13 mouse cellular contexts compared by ENCODE assay signal in the genomic region with DNA sequence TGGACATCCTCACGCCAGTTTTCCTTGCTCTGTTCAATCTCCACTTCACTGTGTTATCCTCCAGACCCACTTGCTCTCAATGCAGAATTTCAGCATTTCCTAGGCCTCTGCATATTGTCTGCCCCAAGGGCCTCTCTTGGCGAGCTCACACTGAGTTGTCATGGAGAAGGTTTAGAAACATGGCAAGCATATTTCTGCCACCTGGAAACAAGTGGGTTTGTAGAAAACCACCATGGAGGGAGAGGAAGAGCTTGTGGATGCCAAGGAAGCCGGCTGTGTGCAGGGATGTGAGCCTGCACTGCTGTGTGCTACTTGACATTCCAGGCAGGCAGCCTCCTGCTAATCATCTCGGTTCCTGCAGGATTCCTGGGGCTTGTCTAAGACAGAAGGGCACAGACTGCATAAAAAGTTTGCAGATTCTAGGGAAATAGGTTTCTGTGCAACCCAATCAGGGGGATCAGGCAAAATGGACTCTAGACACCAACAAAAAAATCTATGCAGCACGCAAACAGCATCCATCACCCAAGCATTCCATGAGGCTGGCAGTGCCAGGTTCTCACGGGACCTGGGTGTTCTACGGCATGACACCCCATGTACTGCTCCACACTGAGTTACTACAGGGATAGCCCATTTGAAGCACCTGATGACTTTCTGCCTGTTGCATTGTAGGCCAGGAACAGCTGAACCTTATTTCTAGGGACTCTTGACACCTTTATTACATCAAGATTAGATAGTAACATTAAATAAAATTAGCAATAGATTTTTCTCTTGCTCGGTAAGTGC. TPM values are rescaled to one million over a fixed set of nuclear protein-coding genes. Genes with fewer than 3 reads are reported as not detected.
DNase-seq lines count a peak whose midpoint lies in the region; ATAC-seq and TF ChIP-seq lines count a peak whose summit lies in the region.
"Had no signal": no experiment of that assay in that cellular context is flagged by ENCODE, and none has a peak within 500 bp of the region (broad histone marks: within the 10 kb centered on the region; RNA-seq: fewer than 3 reads in every experiment).

No protein-coding gene starts in this region.

- ATAC-seq in heart, embryonic 13.5 days (ENCODE audit: extremely low read depth, insufficient number of reproducible peaks, low FRiP score, low TSS enrichment): no peak
- ATAC-seq in heart, embryonic 12.5 days (ENCODE audit: insufficient number of reproducible peaks, low FRiP score): no peak
- ATAC-seq in hindbrain, embryonic 12.5 days (ENCODE audit: low FRiP score): no peak
- ATAC-seq in midbrain, embryonic 14.5 days (ENCODE audit: low FRiP score, low TSS enrichment): peak; percentile 50; the same call in 1 of the 2 replicates
- no peak for ATAC-seq in lung, postnatal 0 days
- ATAC-seq in megakaryocyte-erythroid progenitor cell, adult 5-6 weeks (replicated peaks; ENCODE audit: low FRiP score, low TSS enrichment, poor library complexity, severe bottlenecking): no peak
- ATAC-seq: liver, embryonic 12.5 days had no signal

- H3K9me3 ChIP-seq in heart, embryonic 13.5 days: no peaks in the 10 kb centered on the region
- no peaks in the 10 kb centered on the region for H3K9me3 ChIP-seq in heart, embryonic 12.5 days (replicated peaks)
- H3K9me3 ChIP-seq in hindbrain, embryonic 12.5 days (replicated peaks): no peaks in the 10 kb centered on the region
- H3K9me3 ChIP-seq in midbrain, embryonic 14.5 days (ENCODE audit: control insufficient read depth, low read length): no peaks in the 10 kb centered on the region
- H3K9me3 ChIP-seq in lung, postnatal 0 days (ENCODE audit: low read length): no peaks in the 10 kb centered on the region
- H3K9me3 ChIP-seq: liver, embryonic 12.5 days; stomach, embryonic 15.5 days had no signal

- peak; percentile 62 for DNase-seq in brain, adult 2 months (ENCODE audit: low read depth, low spot score)
- peak; percentile 73 for DNase-seq in midbrain, embryonic 14.5 days
- no peak for DNase-seq in lung, postnatal 0 days (ENCODE audit: low spot score)
- DNase-seq in gastrocnemius, postnatal 10 days: no peak
- DNase-seq: cerebellum, adult 11-12 months; kidney, postnatal 10 days had no signal

- no peak overlapping the region for H3K4me2 ChIP-seq in heart, embryonic 13.5 days
- no peak overlapping the region for H3K4me2 ChIP-seq in heart, embryonic 12.5 days
- no peak overlapping the region for H3K4me2 ChIP-seq in hindbrain, embryonic 12.5 days (replicated peaks)
- no peak overlapping the region for H3K4me2 ChIP-seq in midbrain, embryonic 14.5 days (ENCODE audit: low read length)
- no peak overlapping the region for H3K4me2 ChIP-seq in lung, postnatal 0 days (replicated peaks; ENCODE audit: low read depth, low read length)
- H3K4me2 ChIP-seq: liver, embryonic 12.5 days; stomach, embryonic 15.5 days had no signal

- no peak overlapping the region for H3K9ac ChIP-seq in heart, embryonic 13.5 days
- H3K9ac ChIP-seq in heart, embryonic 12.5 days: no peak overlapping the region
- 0 out of 2 replicates have a peak overlapping the region, but pooled peaks have one; percentile 8 for H3K9ac ChIP-seq in hindbrain, embryonic 12.5 days
- peak overlapping the region; percentile 9; the same call in 1 of the 2 replicates for H3K9ac ChIP-seq in midbrain, embryonic 14.5 days (replicated peaks; ENCODE audit: low read length)
- no peak overlapping the region for H3K9ac ChIP-seq in lung, postnatal 0 days (replicated peaks; ENCODE audit: low read depth)
- H3K9ac ChIP-seq: liver, embryonic 12.5 days; stomach, embryonic 15.5 days had no signal

- no peaks in the 10 kb centered on the region for H3K36me3 ChIP-seq in heart, embryonic 13.5 days
- no peaks in the 10 kb centered on the region for H3K36me3 ChIP-seq in heart, embryonic 12.5 days
- no peaks in the 10 kb centered on the region for H3K36me3 ChIP-seq in hindbrain, embryonic 12.5 days
- no peaks in the 10 kb centered on the region for H3K36me3 ChIP-seq in midbrain, embryonic 14.5 days (ENCODE audit: control insufficient read depth, insufficient read depth, low read length)
- no peaks in the 10 kb centered on the region for H3K36me3 ChIP-seq in lung, postnatal 0 days (ENCODE audit: insufficient read depth, low read length)
- H3K36me3 ChIP-seq: liver, embryonic 12.5 days; stomach, embryonic 15.5 days had no signal

- H3K27me3 ChIP-seq in heart, embryonic 13.5 days (replicated peaks): peaks cover 65% of the 10 kb centered on the region
- H3K27me3 ChIP-seq in heart, embryonic 12.5 days (replicated peaks): peaks cover 51% of the 10 kb centered on the region
- no peaks in the 10 kb centered on the region for H3K27me3 ChIP-seq in hindbrain, embryonic 12.5 days
- no peaks in the 10 kb centered on the region for H3K27me3 ChIP-seq in midbrain, embryonic 14.5 days (ENCODE audit: control insufficient read depth, insufficient read depth, low read length)
- H3K27me3 ChIP-seq in lung, postnatal 0 days (replicated peaks; ENCODE audit: insufficient read depth, low read length): no peaks in the 10 kb centered on the region
- H3K27me3 ChIP-seq: stomach, embryonic 15.5 days had no signal

- H3K4me1 ChIP-seq in heart, embryonic 13.5 days: peaks cover 8% of the 10 kb centered on the region; the same call in 1 of the 2 replicates
- peaks cover 11% of the 10 kb centered on the region for H3K4me1 ChIP-seq in heart, embryonic 12.5 days (replicated peaks)
- peaks cover 10% of the 10 kb centered on the region; the same call in 1 of the 2 replicates for H3K4me1 ChIP-seq in hindbrain, embryonic 12.5 days
- H3K4me1 ChIP-seq in midbrain, embryonic 14.5 days (ENCODE audit: control insufficient read depth, insufficient read depth, low read length): peaks cover 13% of the 10 kb centered on the region; the same call in 1 of the 2 replicates
- no peaks in the 10 kb centered on the region for H3K4me1 ChIP-seq in lung, postnatal 0 days (ENCODE audit: insufficient read depth, low read depth, low read length)
- H3K4me1 ChIP-seq: liver, embryonic 12.5 days; stomach, embryonic 15.5 days had no signal

- no peak for TF ChIP-seq CTCF in lung, postnatal 0 days (IDR thresholded peaks at IDR 0.05)

- no peak overlapping the region for H3K4me3 ChIP-seq in heart, embryonic 13.5 days
- no peak overlapping the region for H3K4me3 ChIP-seq in heart, embryonic 12.5 days
- no peak overlapping the region for H3K4me3 ChIP-seq in hindbrain, embryonic 12.5 days
- no peak overlapping the region for H3K4me3 ChIP-seq in midbrain, embryonic 14.5 days (replicated peaks; ENCODE audit: low read depth, low read length)
- no peak overlapping the region for H3K4me3 ChIP-seq in lung, postnatal 0 days (ENCODE audit: low read depth, low read length)
- H3K4me3 ChIP-seq: erythroblast, embryonic 14.5 days; liver, embryonic 12.5 days; stomach, embryonic 15.5 days had no signal

- 46% methylated on average over 8 of the region's 8 CpGs for WGBS in heart, embryonic 13.5 days
- WGBS in heart, embryonic 12.5 days: 44% methylated on average over 8 of the region's 8 CpGs
- WGBS in hindbrain, embryonic 12.5 days: 55% methylated on average over 8 of the region's 8 CpGs
- 43% methylated on average over 8 of the region's 8 CpGs for WGBS in midbrain, embryonic 14.5 days
- 54% methylated on average over 8 of the region's 8 CpGs for WGBS in lung, postnatal 0 days

- H3K27ac ChIP-seq in heart, embryonic 13.5 days (replicated peaks): 0 out of 2 replicates have a peak overlapping the region, but pooled peaks have one; percentile 3
- H3K27ac ChIP-seq in heart, embryonic 12.5 days (ENCODE audit: poor library complexity, severe bottlenecking): no peak overlapping the region
- peak overlapping the region; percentile 57 for H3K27ac ChIP-seq in hindbrain, embryonic 12.5 days
- H3K27ac ChIP-seq in midbrain, embryonic 14.5 days (replicated peaks; ENCODE audit: low read depth, low read length): peak overlapping the region; percentile 66
- no peak overlapping the region for H3K27ac ChIP-seq in lung, postnatal 0 days (ENCODE audit: low read length)
- H3K27ac ChIP-seq: liver, embryonic 12.5 days; stomach, embryonic 15.5 days had no signal

- TF ChIP-seq EP300 in lung, postnatal 0 days (IDR thresholded peaks at IDR 0.05): no peak

RNA-seq across cellular contexts. Expression of a gene that starts 14.3 kb away (rescaled TPM):
- 0.03 TPM in 1 of 2 replicates, not detected in the other for polyA plus RNA-seq in heart, embryonic 13.5 days (2015; fragmentation: Nextera tagmentation; extraction: Ambion mirVana)
- 0.03 TPM in 1 of 2 replicates, not detected in the other for polyA plus RNA-seq in heart, embryonic 12.5 days (2016; fragmentation: Nextera tagmentation; extraction: Ambion mirVana)
- polyA plus RNA-seq in hindbrain, embryonic 12.5 days (2016; fragmentation: Nextera tagmentation; extraction: Ambion mirVana): 5.9 and 6.7 TPM in 2 replicates
- polyA plus RNA-seq in midbrain, embryonic 14.5 days (2014; fragmentation: Nextera tagmentation; extraction: Ambion mirVana): 8.5 and 8.8 TPM in 2 replicates
- 0.02 TPM in 1 of 2 replicates, not detected in the other for polyA plus RNA-seq in lung, postnatal 0 days (2015; fragmentation: Nextera tagmentation; extraction: Ambion mirVana)
- total RNA-seq in gastrocnemius, postnatal 10 days (2021): under 1 TPM; 0.07 to 0.09 TPM
- total RNA-seq in megakaryocyte-erythroid progenitor cell, adult 5-6 weeks (2014; fragmentation: Nextera tagmentation): not detected in 2 replicates
- not detected in 2 replicates for total RNA-seq in megakaryocyte-erythroid progenitor cell, adult 5-6 weeks (2017)
- polyA plus RNA-seq: erythroblast, embryonic 14.5 days; liver, embryonic 12.5 days had no signal

RNA-seq across cellular contexts. Expression of a gene that starts 44.1 kb away (rescaled TPM):
- 13.6 and 14.3 TPM in 2 replicates for polyA plus RNA-seq in heart, embryonic 13.5 days (2015; fragmentation: Nextera tagmentation; extraction: Ambion mirVana)
- polyA plus RNA-seq in heart, embryonic 12.5 days (2016; fragmentation: Nextera tagmentation; extraction: Ambion mirVana): 22.4 and 22.7 TPM in 2 replicates
- polyA plus RNA-seq in hindbrain, embryonic 12.5 days (2016; fragmentation: Nextera tagmentation; extraction: Ambion mirVana): 18.8 and 19.3 TPM in 2 replicates
- polyA plus RNA-seq in midbrain, embryonic 14.5 days (2014; fragmentation: Nextera tagmentation; extraction: Ambion mirVana): 8.8 and 14.3 TPM in 2 replicates
- 26.5 and 34.9 TPM in 2 replicates for polyA plus RNA-seq in lung, postnatal 0 days (2015; fragmentation: Nextera tagmentation; extraction: Ambion mirVana)
- total RNA-seq in gastrocnemius, postnatal 10 days (2021): 10 to 100 TPM; 28.6 to 29.2 TPM
- total RNA-seq in megakaryocyte-erythroid progenitor cell, adult 5-6 weeks (2014; fragmentation: Nextera tagmentation): 26.0 and 27.0 TPM in 2 replicates
- total RNA-seq in megakaryocyte-erythroid progenitor cell, adult 5-6 weeks (2017): 17.3 and 26.4 TPM in 2 replicates

RNA-seq across cellular contexts. Expression of a gene that starts 53.8 kb away (rescaled TPM):
- 0.57 and 0.78 TPM in 2 replicates for polyA plus RNA-seq in heart, embryonic 13.5 days (2015; fragmentation: Nextera tagmentation; extraction: Ambion mirVana)
- polyA plus RNA-seq in heart, embryonic 12.5 days (2016; fragmentation: Nextera tagmentation; extraction: Ambion mirVana): 0.50 and 0.70 TPM in 2 replicates
- polyA plus RNA-seq in hindbrain, embryonic 12.5 days (2016; fragmentation: Nextera tagmentation; extraction: Ambion mirVana): 1.7 and 2.0 TPM in 2 replicates
- polyA plus RNA-seq in midbrain, embryonic 14.5 days (2014; fragmentation: Nextera tagmentation; extraction: Ambion mirVana): 2.5 and 3.5 TPM in 2 replicates
- polyA plus RNA-seq in lung, postnatal 0 days (2015; fragmentation: Nextera tagmentation; extraction: Ambion mirVana): 10.4 and 11.6 TPM in 2 replicates
- under 1 TPM; 0.21 to 0.43 TPM for total RNA-seq in gastrocnemius, postnatal 10 days (2021)
- 0.45 TPM in 1 of 2 replicates, not detected in the other for total RNA-seq in megakaryocyte-erythroid progenitor cell, adult 5-6 weeks (2014; fragmentation: Nextera tagmentation)
- not detected in 2 replicates for total RNA-seq in megakaryocyte-erythroid progenitor cell, adult 5-6 weeks (2017)

Comparison
In these comparisons a context has a peak if more than half of its experiments do, and no peak if none do; other contexts are left out.
1. H3K27ac ChIP-seq: peak in heart, embryonic 13.5 days (single experiment), hindbrain, embryonic 12.5 days (single experiment) and midbrain, embryonic 14.5 days (single experiment); none in heart, embryonic 12.5 days (single experiment) and lung, postnatal 0 days (single experiment).
2. H3K9ac ChIP-seq: peak in hindbrain, embryonic 12.5 days (single experiment) and midbrain, embryonic 14.5 days (single experiment); none in heart, embryonic 13.5 days (single experiment), heart, embryonic 12.5 days (single experiment) and lung, postnatal 0 days (single experiment).
3. DNase-seq: peak in brain, adult 2 months (single experiment) and midbrain, embryonic 14.5 days (single experiment); none in lung, postnatal 0 days (single experiment) and gastrocnemius, postnatal 10 days (single experiment).